Mouse (Mus musculus): Measurements from ENCODE around the gene Eif4g3. TPM values are rescaled to one million over a fixed set of nuclear protein-coding genes. Genes with fewer than 3 reads are reported as not detected.

Gene Eif4g3
- polyA plus RNA-seq, 1 experiment from 2014 or later: 40.0 TPM

DNA sequence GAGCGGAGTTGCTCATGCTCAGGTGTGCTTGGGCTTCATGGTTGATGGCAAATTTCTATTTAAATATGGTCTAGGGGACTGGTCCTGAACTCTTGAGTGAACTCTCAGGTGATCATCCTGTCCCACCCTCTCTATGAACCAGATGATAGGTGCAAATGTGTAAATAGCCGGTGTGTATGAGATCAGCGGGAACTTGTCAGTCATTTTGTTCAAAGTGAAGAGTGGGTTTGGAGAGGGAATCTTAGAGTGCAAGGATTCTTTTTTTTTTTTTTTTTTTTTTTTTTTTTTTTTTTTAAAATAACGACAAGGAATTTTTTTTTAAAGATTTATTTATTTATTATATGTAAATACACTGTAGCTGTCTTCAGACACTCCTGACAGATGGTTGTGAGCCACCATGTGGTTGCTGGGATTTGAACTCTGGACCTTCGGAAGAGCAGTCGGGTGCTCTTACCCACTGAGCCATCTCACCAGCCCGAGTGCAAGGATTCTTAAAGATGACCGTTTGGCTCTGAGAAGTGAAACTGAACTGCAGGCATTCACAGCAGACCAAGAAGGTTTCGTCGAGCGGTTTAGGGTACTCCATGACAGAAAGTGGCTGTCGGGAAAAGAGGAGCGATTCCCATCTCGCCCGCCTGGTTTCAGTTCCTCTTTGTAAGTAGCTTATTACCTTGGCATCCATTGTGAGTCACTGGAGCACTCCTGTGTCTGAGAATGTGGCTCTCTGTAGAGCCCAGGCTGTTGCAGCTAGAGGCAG, 21.1 kb downstream of the Eif4g3 start:
- H3K4me3 ChIP-seq (replicated peaks): no peak overlapping the region
- no peak overlapping the region for H3K9ac ChIP-seq
- WGBS: 93% methylated on average over 15 of the region's 15 CpGs
- ATAC-seq (replicated peaks; ENCODE audit: low FRiP score): no peak
- H3K9me3 ChIP-seq (replicated peaks): no peaks in the 10 kb centered on the region
- H3K4me2 ChIP-seq: no peak overlapping the region
- H3K4me1 ChIP-seq: peaks cover 19% of the 10 kb centered on the region
- no peaks in the 10 kb centered on the region for H3K27me3 ChIP-seq
- peaks cover 87% of the 10 kb centered on the region for H3K36me3 ChIP-seq
- no peak overlapping the region for H3K27ac ChIP-seq

- peaks cover 32% of the 10 kb centered on the region for H3K4me1 ChIP-seq
- H3K9ac ChIP-seq: no peak overlapping the region
- no peak overlapping the region for H3K27ac ChIP-seq
- peaks cover 73% of the 10 kb centered on the region for H3K36me3 ChIP-seq
- H3K4me3 ChIP-seq (replicated peaks): no peak overlapping the region
- no peaks in the 10 kb centered on the region for H3K27me3 ChIP-seq
- no peak overlapping the region for H3K4me2 ChIP-seq
- no peaks in the 10 kb centered on the region for H3K9me3 ChIP-seq (replicated peaks)
- ATAC-seq (replicated peaks; ENCODE audit: low FRiP score): no peak
- WGBS: 66% methylated on average over 4 of the region's 4 CpGs
Measured at GRCm38 (mm10) chr4:138015966-138016365, 23.1 kb downstream of the Eif4g3 start.

DNA sequence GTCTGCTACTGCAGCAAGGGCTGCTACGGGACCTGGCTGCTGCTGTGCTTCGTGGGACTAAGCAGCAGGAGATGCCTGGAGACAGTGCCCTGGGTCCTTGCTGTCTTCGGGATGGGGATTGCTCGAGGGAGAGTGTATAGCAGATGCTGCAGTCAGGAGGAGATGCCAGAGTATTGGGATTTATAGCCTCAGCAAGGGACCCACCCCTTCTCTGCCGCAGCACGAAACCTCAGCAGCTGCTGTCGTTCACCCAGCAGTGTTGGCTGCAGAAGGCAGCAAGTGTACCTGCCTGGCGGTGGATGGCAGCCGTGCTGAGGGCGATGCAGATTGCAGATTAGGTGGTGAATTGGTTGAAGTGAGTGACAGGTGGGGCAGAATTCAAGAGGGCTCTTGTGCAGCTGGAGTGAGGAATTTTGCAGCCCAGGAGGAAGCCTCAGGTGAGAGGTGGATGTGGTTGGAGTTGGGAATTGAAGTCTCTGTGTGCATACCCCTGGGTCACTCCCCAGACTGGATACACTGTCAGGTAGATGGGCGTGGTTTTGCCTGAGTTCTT, 24.3 kb downstream of the Eif4g3 start:
- Histone ChIP-seq H3K4me1 (peaks cover 36% of the 10 kb centered on the region), H3K9me3 (replicated peaks) (no peaks in the 10 kb centered on the region), H3K36me3 (peaks cover 67% of the 10 kb centered on the region), H3K27ac (peak overlapping the region; percentile 61), H3K9ac (no peak overlapping the region), H3K27me3 (no peaks in the 10 kb centered on the region), H3K4me2 (no peak overlapping the region), H3K4me3 (replicated peaks) (no peak overlapping the region)
- ATAC-seq (replicated peaks; ENCODE audit: low FRiP score): no peak
- WGBS: 44% methylated on average over 11 of the region's 11 CpGs

GRCm38 (mm10) chr4:138018011-138018410, 25.2 kb downstream of the Eif4g3 start:
- H3K27ac ChIP-seq: peak overlapping the region; percentile 61
- no peaks in the 10 kb centered on the region for H3K9me3 ChIP-seq (replicated peaks)
- ATAC-seq (replicated peaks; ENCODE audit: low FRiP score): peak; percentile 83
- H3K36me3 ChIP-seq: peaks cover 59% of the 10 kb centered on the region
- H3K4me1 ChIP-seq: peaks cover 36% of the 10 kb centered on the region
- 38% methylated on average over 6 of the region's 6 CpGs for WGBS
- H3K9ac ChIP-seq: no peak overlapping the region
- no peak overlapping the region for H3K4me3 ChIP-seq (replicated peaks)
- H3K4me2 ChIP-seq: no peak overlapping the region
- H3K27me3 ChIP-seq: no peaks in the 10 kb centered on the region

DNA sequence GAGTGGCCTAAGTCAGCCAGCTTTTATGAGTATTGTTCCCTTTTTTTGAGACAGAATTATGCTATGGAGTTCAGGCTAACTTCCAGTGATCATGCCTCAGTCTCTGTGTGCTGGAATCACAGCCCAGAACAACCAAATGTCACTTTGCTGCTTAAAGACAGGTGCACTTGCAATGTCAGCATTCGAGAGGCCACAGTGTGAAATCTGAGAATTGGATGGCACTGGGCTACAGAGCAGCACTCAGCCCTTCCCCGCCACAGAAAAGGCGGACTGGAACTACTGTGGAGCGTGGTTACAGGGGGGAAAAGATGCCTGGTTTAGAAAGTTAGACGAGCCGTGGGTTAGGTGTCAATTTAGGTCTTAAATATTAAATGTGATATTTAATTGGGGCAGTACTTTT, 27.4 kb downstream of the Eif4g3 start:
- H3K27ac ChIP-seq: 0 out of 2 replicates have a peak overlapping the region, but pooled peaks have one; percentile 41
- H3K4me3 ChIP-seq (replicated peaks): no peak overlapping the region
- ATAC-seq (replicated peaks; ENCODE audit: low FRiP score): no peak
- H3K9ac ChIP-seq: no peak overlapping the region
- peaks cover 36% of the 10 kb centered on the region for H3K4me1 ChIP-seq
- no peaks in the 10 kb centered on the region for H3K27me3 ChIP-seq
- 34% methylated on average over 6 of the region's 6 CpGs for WGBS
- H3K4me2 ChIP-seq: no peak overlapping the region
- H3K36me3 ChIP-seq: peaks cover 54% of the 10 kb centered on the region
- H3K9me3 ChIP-seq (replicated peaks): no peaks in the 10 kb centered on the region

- H3K27ac ChIP-seq: no peak overlapping the region
- peaks cover 31% of the 10 kb centered on the region for H3K4me1 ChIP-seq
- no peak overlapping the region for H3K4me3 ChIP-seq (replicated peaks)
- no peaks in the 10 kb centered on the region for H3K9me3 ChIP-seq (replicated peaks)
- H3K9ac ChIP-seq: no peak overlapping the region
- WGBS: 85% methylated on average over 6 of the region's 6 CpGs
- H3K36me3 ChIP-seq: peaks cover 55% of the 10 kb centered on the region
- no peak overlapping the region for H3K4me2 ChIP-seq
- no peaks in the 10 kb centered on the region for H3K27me3 ChIP-seq
- no peak for ATAC-seq (replicated peaks; ENCODE audit: low FRiP score)
Measured at GRCm38 (mm10) chr4:138021651-138022050, 28.8 kb downstream of the Eif4g3 start.

GRCm38 (mm10) chr4:138022761-138023160, 29.9 kb downstream of the Eif4g3 start:
- WGBS: 80% methylated on average over 2 of the region's 2 CpGs
- Histone ChIP-seq H3K36me3 (peaks cover 54% of the 10 kb centered on the region), H3K27ac (no peak overlapping the region), H3K4me1 (peaks cover 20% of the 10 kb centered on the region), H3K4me2 (no peak overlapping the region), H3K4me3 (replicated peaks) (no peak overlapping the region), H3K9me3 (replicated peaks) (no peaks in the 10 kb centered on the region), H3K27me3 (no peaks in the 10 kb centered on the region), H3K9ac (no peak overlapping the region)
- no peak for ATAC-seq (replicated peaks; ENCODE audit: low FRiP score)

DNA sequence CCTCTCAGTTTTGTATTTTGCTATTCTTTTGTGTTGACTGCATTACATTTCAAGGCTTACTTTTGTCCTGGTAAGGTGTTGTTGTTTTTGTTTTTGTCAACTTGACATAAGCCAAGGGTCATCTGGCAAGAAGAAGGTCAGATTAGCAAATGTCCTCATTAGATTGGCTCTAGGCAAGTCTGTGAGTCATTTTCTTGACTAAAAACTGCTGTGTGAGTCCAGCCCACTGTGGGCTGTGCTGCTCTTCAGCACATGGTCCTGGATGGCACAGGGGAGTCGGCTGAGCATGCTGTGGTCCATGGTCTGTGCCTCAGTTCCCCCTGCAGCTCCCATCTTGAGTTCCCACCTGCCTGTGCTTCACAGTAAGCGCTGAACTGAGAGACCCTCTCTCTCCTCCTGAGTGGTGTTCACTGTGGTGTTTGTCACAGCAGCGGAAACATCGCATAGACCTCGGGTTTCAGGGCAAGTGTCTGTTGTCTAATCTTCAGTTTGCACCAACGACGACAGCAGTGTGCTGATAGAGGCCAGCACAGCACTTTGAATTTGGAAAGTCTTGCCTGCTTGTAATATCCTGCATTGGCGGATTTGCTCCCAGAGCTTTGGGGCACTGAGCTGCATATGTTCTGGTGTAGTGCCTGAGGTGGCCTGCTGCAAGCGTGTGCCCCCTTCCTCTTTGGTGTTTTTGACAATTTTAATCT, 30.7 kb downstream of the Eif4g3 start:
- no peak overlapping the region for H3K9ac ChIP-seq
- no peak overlapping the region for H3K4me3 ChIP-seq (replicated peaks)
- H3K36me3 ChIP-seq: peaks cover 53% of the 10 kb centered on the region
- H3K4me1 ChIP-seq: peaks cover 16% of the 10 kb centered on the region
- 90% methylated on average over 9 of the region's 9 CpGs for WGBS
- H3K4me2 ChIP-seq: no peak overlapping the region
- no peak for ATAC-seq (replicated peaks; ENCODE audit: low FRiP score)
- H3K27me3 ChIP-seq: no peaks in the 10 kb centered on the region
- H3K27ac ChIP-seq: no peak overlapping the region
- no peaks in the 10 kb centered on the region for H3K9me3 ChIP-seq (replicated peaks)

DNA sequence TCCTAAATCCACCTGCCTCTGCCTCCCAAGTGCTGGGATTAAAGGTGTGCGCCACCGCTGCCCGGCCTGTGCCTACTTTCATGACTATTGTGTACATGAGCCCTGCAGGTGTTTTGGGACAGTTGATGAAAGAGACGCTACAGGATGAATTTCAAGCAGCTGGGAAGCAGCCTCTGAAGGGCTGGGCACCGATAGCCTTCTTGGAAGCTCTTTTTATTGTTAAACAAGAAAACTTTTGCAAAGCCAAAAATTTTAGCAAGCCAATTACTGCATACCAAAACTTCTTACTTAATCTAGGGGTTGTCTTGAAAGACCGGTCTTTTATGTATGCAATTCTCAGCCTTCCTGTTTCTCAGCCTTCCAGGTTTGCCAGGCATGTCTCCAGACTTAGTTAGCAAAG, 36.3 kb downstream of the Eif4g3 start:
- Histone ChIP-seq H3K4me2 (no peak overlapping the region), H3K36me3 (peaks cover 83% of the 10 kb centered on the region), H3K27ac (no peak overlapping the region), H3K27me3 (no peaks in the 10 kb centered on the region), H3K9ac (no peak overlapping the region), H3K4me1 (no peaks in the 10 kb centered on the region), H3K4me3 (replicated peaks) (no peak overlapping the region), H3K9me3 (replicated peaks) (no peaks in the 10 kb centered on the region)
- WGBS: 91% methylated on average over 6 of the region's 6 CpGs
- no peak for ATAC-seq (replicated peaks; ENCODE audit: low FRiP score)

DNA sequence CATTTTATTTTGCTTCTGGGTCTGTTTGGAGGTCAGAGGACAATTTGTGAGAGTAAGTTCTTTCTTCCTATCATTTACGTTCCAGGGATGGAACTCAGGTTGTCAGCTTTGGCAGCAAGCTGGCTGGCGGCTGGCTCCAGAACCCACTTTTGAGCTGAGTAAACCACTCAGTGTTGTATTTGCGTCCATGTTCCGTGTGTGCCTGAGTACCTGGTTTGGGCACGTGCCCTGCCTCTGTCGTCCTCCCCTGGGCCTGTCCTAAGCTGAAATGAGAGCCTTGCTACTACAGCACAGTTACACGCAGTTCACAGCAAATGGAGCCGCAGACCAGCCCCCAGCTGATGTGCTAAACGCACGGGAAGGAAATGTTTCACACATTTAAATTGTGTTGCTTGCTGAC, 39.0 kb downstream of the Eif4g3 start:
- H3K9me3 ChIP-seq (replicated peaks): no peaks in the 10 kb centered on the region
- H3K27ac ChIP-seq: no peak overlapping the region
- no peaks in the 10 kb centered on the region for H3K27me3 ChIP-seq
- H3K4me3 ChIP-seq (replicated peaks): no peak overlapping the region
- no peak overlapping the region for H3K9ac ChIP-seq
- WGBS: 94% methylated on average over 10 of the region's 10 CpGs
- H3K36me3 ChIP-seq: peaks cover 73% of the 10 kb centered on the region
- no peak for ATAC-seq (replicated peaks; ENCODE audit: low FRiP score)
- peaks cover 6% of the 10 kb centered on the region for H3K4me1 ChIP-seq
- H3K4me2 ChIP-seq: no peak overlapping the region

DNA sequence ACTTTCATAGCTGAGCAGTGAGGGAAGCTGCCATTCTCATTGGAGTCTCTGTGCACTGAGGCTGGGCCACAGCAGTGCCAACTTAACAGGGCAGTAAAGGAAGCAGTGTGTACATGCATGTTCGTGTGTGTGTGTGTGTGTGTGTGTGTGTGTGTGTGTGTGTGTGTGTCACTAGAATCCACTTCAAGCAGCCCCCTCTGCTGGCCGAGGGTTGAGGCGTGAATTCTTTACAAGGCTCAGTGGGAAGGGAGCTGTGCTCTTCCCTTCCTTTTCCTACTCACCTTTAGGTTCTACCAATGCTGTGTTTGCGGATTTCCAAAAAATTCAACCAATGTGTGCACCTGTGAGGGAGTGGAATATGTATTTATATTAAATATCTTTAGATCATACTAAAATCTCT, 41.0 kb downstream of the Eif4g3 start:
- WGBS: 88% methylated on average over 4 of the region's 4 CpGs

GRCm38 (mm10) chr4:138035435-138036120, 42.8 kb downstream of the Eif4g3 start:
- Histone ChIP-seq H3K4me2 (no peak overlapping the region), H3K27ac (no peak overlapping the region), H3K27me3 (no peaks in the 10 kb centered on the region), H3K4me3 (replicated peaks) (no peak overlapping the region), H3K9me3 (replicated peaks) (no peaks in the 10 kb centered on the region), H3K9ac (no peak overlapping the region), H3K36me3 (peaks cover 57% of the 10 kb centered on the region), H3K4me1 (peaks cover 33% of the 10 kb centered on the region)
- ATAC-seq (replicated peaks; ENCODE audit: low FRiP score): no peak
- WGBS: 92% methylated on average over 9 of the region's 9 CpGs

More for the DNA sequence above, 41.0 kb downstream of the Eif4g3 start:
- Histone ChIP-seq H3K9ac (no peak overlapping the region), H3K4me3 (replicated peaks) (no peak overlapping the region), H3K9me3 (replicated peaks) (no peaks in the 10 kb centered on the region), H3K27me3 (no peaks in the 10 kb centered on the region), H3K4me1 (peaks cover 27% of the 10 kb centered on the region), H3K4me2 (no peak overlapping the region), H3K36me3 (peaks cover 55% of the 10 kb centered on the region), H3K27ac (no peak overlapping the region)
- no peak for ATAC-seq (replicated peaks; ENCODE audit: low FRiP score)
